Mouse (Mus musculus) large intestine, adult 2 months (tissue): ENCODE data around the gene Cts8. TPM values are rescaled to one million over a fixed set of nuclear protein-coding genes. Genes with fewer than 3 reads are reported as not detected.

Source experiments
- DNase-seq: peaks from one replicate; pipeline ENCODE4 v3.0.0-alpha.2; 2012; ENCODE audit warnings: low read depth, low spot score
- WGBS: fragments of 180-500 bp; shearing (Covaris S2); methylation state at CpG from one replicate; pipeline ENCODE4 v1.1.7; 2018; 5-methylcytosine and 5-hydroxymethylcytosine counted together
- polyA plus RNA-seq: library from polyadenylated mRNA; depleted of rRNA; stranded (reverse); fragments of >200 nt; gene quantifications from 2 replicates; pipeline ENCODE4 v1.2.3, GENCODE M21; 2012; rRNA removed

The Cts8 gene
- not detected in 2 replicates for polyA plus RNA-seq

- 85% methylated on average over 2 of the region's 2 CpGs for WGBS
- no peak for DNase-seq
Measured at GRCm38 (mm10) chr13:61255258-61255657, at the start of gene Cts8. Gene Cts8 (minus strand): TSS chr13:61255358.

GRCm38 (mm10) chr13:61288739-61289138, 33.6 kb upstream of the Cts8 start, which contains the start of gene Gm49398:
Gene Gm49398 (minus strand): TSS chr13:61288839.
- 83% methylated on average over 2 of the region's 2 CpGs for WGBS
- DNase-seq: no peak

GRCm38 (mm10) chr13:61241076-61241947, 13.8 kb downstream of the Cts8 start:
- 53% methylated on average over 13 of the region's 13 CpGs for WGBS
- no peak for DNase-seq

- 84% methylated on average over 3 of the region's 3 CpGs for WGBS
- no peak for DNase-seq
Measured at GRCm38 (mm10) chr13:61203310-61203709, 51.8 kb downstream of the Cts8 start, which contains the start of gene Cts6. Gene Cts6 (minus strand): TSS chr13:61203410.

Other genes with a start within 250 kb of the Cts8 start
- gene Ctsj, start 249.4 kb downstream of the Cts8 start, polyA plus RNA-seq: not detected in 2 replicates
- gene Ctsq, start 214.7 kb downstream of the Cts8 start, polyA plus RNA-seq: not detected in 2 replicates
- gene Ctsr, start 91.1 kb downstream of the Cts8 start, polyA plus RNA-seq: not detected in 2 replicates
- not detected in 2 replicates for gene Cts6, start 51.9 kb downstream of the Cts8 start, polyA plus RNA-seq
- gene Gm49398, start 33.5 kb upstream of the Cts8 start, polyA plus RNA-seq: not detected in 2 replicates
- gene Cts7, start 102.8 kb upstream of the Cts8 start, polyA plus RNA-seq: not detected in 2 replicates